Mouse (Mus musculus): ENCODE measurements at regions not wholly inside any gene's neighbourhood (a gene's known extent, or its start where the extent isn't known, plus 50 kb on each side); places are given as distances from the start of the nearest gene placed in this dataset.

- Histone ChIP-seq H3K4me3 (ENCODE audit: control insufficient read depth in 1 of 2, insufficient read depth in 1 of 2, low read depth in 2 of 2, low read length in 2 of 2) (no peak overlapping the region), H3K36me3 (ENCODE audit: control insufficient read depth in 1 of 2, insufficient read depth in 2 of 2, low read length in 2 of 2) (peaks cover 26 to 42% of the 10 kb centered on the region in 2 experiments), H3K4me1 (ENCODE audit: control insufficient read depth in 1 of 2, insufficient read depth in 2 of 2, low read length in 2 of 2) (peaks cover 12 to 18% of the 10 kb centered on the region in 2 experiments), H3K9me3 (replicated peaks; ENCODE audit: insufficient read depth, low read length) (no peaks in the 10 kb centered on the region), H3K27me3 (ENCODE audit: control insufficient read depth in 1 of 2, insufficient read depth in 2 of 2, low read length in 2 of 2) (no peaks in the 10 kb centered on the region), H3K79me2 (ENCODE audit: control insufficient read depth, insufficient read depth, low read length, poor library complexity) (peaks cover 77% of the 10 kb centered on the region), H3K27ac (ENCODE audit: control insufficient read depth, low read depth, low read length) (no peak overlapping the region), H3K9ac (ENCODE audit: control insufficient read depth, low read depth, low read length, poor library complexity, severe bottlenecking) (no peak overlapping the region)
- DNase-seq (ENCODE audit: low read depth, low spot score) = no peak
- TF ChIP-seq UBTF (IDR thresholded peaks at IDR 0.05; ENCODE audit: borderline replicate concordance, insufficient read depth, low read depth, low read length) = no peak
- TF ChIP-seq JUND (IDR thresholded peaks at IDR 0.05; ENCODE audit: low read depth, low read length) = no peak
- TF ChIP-seq ELF1 (IDR thresholded peaks at IDR 0.05; ENCODE audit: low read depth, low read length) = no peak
- no peak for TF ChIP-seq MYC (IDR thresholded peaks at IDR 0.05; ENCODE audit: low read depth, low read length)
These were observed 1126.6 kb upstream of the A1bg start for GRCm38 (mm10) chr15:62049416-62049815.

- peaks cover 29 to 45% of the 10 kb centered on the region in 2 experiments for H3K36me3 ChIP-seq (ENCODE audit: control insufficient read depth in 1 of 2, insufficient read depth in 2 of 2, low read length in 2 of 2)
- peaks cover 12 to 19% of the 10 kb centered on the region in 2 experiments for H3K4me1 ChIP-seq (ENCODE audit: control insufficient read depth in 1 of 2, insufficient read depth in 2 of 2, low read length in 2 of 2)
These were observed 1126.2 kb upstream of the A1bg start for GRCm38 (mm10) chr15:62048981-62049380.

GRCm38 (mm10) chr15:62046276-62046675, 1123.5 kb upstream of the A1bg start:
- H3K79me2 ChIP-seq (ENCODE audit: control insufficient read depth, insufficient read depth, low read length, poor library complexity) = peaks cover 85% of the 10 kb centered on the region
- H3K9me3 ChIP-seq (replicated peaks; ENCODE audit: insufficient read depth, low read length) = no peaks in the 10 kb centered on the region
- H3K36me3 ChIP-seq (ENCODE audit: control insufficient read depth in 1 of 2, insufficient read depth in 2 of 2, low read length in 2 of 2) = peaks cover 44 to 52% of the 10 kb centered on the region in 2 experiments
- H3K27ac ChIP-seq (ENCODE audit: control insufficient read depth, low read depth, low read length) = no peak overlapping the region
- H3K4me1 ChIP-seq (ENCODE audit: control insufficient read depth in 1 of 2, insufficient read depth in 2 of 2, low read length in 2 of 2) = peaks cover 23 to 45% of the 10 kb centered on the region in 2 experiments
- no peaks in the 10 kb centered on the region for H3K27me3 ChIP-seq (ENCODE audit: control insufficient read depth in 1 of 2, insufficient read depth in 2 of 2, low read length in 2 of 2)
- no peak overlapping the region for H3K9ac ChIP-seq (ENCODE audit: control insufficient read depth, low read depth, low read length, poor library complexity, severe bottlenecking)
- TF ChIP-seq MYC (IDR thresholded peaks at IDR 0.05; ENCODE audit: low read depth, low read length) (0 out of 2 replicates have a peak, but pooled peaks have one; percentile 30), MAFK (IDR thresholded peaks at IDR 0.05; ENCODE audit: borderline replicate concordance, low read depth, low read length) (no peak), USF1 (IDR thresholded peaks at IDR 0.05; ENCODE audit: low read depth, low read length) (peak; percentile 62), ELF1 (IDR thresholded peaks at IDR 0.05; ENCODE audit: low read depth, low read length) (peak; percentile 59; the same call in 1 of the 2 replicates), MXI1 (IDR thresholded peaks at IDR 0.05; ENCODE audit: low read depth, low read length) (peak; percentile 34; the same call in 1 of the 2 replicates), RCOR1 (IDR thresholded peaks at IDR 0.05; ENCODE audit: low read depth, low read length) (no peak), EP300 (IDR thresholded peaks at IDR 0.05; ENCODE audit: low read depth in 1 of 2, low read length in 2 of 2) (peak; percentile 36 to 41; a peak in 3 of 4 replicates), GATA1 (IDR thresholded peaks at IDR 0.05; ENCODE audit: low read depth, low read length) (peak; percentile 50; the same call in 1 of the 2 replicates), ZNF384 (IDR thresholded peaks at IDR 0.05; ENCODE audit: low read depth, low read length) (peak; percentile 71), ZC3H11A (IDR thresholded peaks at IDR 0.05; ENCODE audit: low read depth, low read length) (peak; percentile 2; the same call in 1 of the 2 replicates)
- peak; percentile 48 for DNase-seq (ENCODE audit: low read depth, low spot score)
- H3K4me3 ChIP-seq (ENCODE audit: control insufficient read depth in 1 of 2, insufficient read depth in 1 of 2, low read depth in 2 of 2, low read length in 2 of 2) = no peak overlapping the region

More at GRCm38 (mm10) chr15:62048981-62049380, 1126.2 kb upstream of the A1bg start:
- Histone ChIP-seq H3K79me2 (ENCODE audit: control insufficient read depth, insufficient read depth, low read length, poor library complexity) (peaks cover 79% of the 10 kb centered on the region), H3K9me3 (replicated peaks; ENCODE audit: insufficient read depth, low read length) (no peaks in the 10 kb centered on the region), H3K27me3 (ENCODE audit: control insufficient read depth in 1 of 2, insufficient read depth in 2 of 2, low read length in 2 of 2) (no peaks in the 10 kb centered on the region), H3K4me3 (ENCODE audit: control insufficient read depth in 1 of 2, insufficient read depth in 1 of 2, low read depth in 2 of 2, low read length in 2 of 2) (no peak overlapping the region), H3K27ac (ENCODE audit: control insufficient read depth, low read depth, low read length) (no peak overlapping the region), H3K9ac (ENCODE audit: control insufficient read depth, low read depth, low read length, poor library complexity, severe bottlenecking) (no peak overlapping the region)
- no peak for DNase-seq (ENCODE audit: low read depth, low spot score)
- no peak for TF ChIP-seq USF1 (IDR thresholded peaks at IDR 0.05; ENCODE audit: low read depth, low read length)
- TF ChIP-seq E2F4 (IDR thresholded peaks at IDR 0.05; ENCODE audit: borderline replicate concordance, low read depth, low read length) = no peak
- TF ChIP-seq JUND (IDR thresholded peaks at IDR 0.05; ENCODE audit: low read depth, low read length) = no peak
- no peak for TF ChIP-seq UBTF (IDR thresholded peaks at IDR 0.05; ENCODE audit: borderline replicate concordance, insufficient read depth, low read depth, low read length)
- TF ChIP-seq MAX (IDR thresholded peaks at IDR 0.05; ENCODE audit: low read length) = no peak
